Mouse (Mus musculus) forelimb bud, embryonic 11.5 days (tissue): ENCODE data around the gene Tdp2.
"Not testable (repeated sequence)": the region's sequence is repeated elsewhere in the genome, so short reads cannot be mapped to it uniquely, and the experiment has no call there.

Experiments used
- DNase-seq: peaks from one replicate; pipeline ENCODE4 v3.0.0-alpha.2; 2012; ENCODE audit warnings: low read depth, low spot score

The Tdp2 gene

DNA sequence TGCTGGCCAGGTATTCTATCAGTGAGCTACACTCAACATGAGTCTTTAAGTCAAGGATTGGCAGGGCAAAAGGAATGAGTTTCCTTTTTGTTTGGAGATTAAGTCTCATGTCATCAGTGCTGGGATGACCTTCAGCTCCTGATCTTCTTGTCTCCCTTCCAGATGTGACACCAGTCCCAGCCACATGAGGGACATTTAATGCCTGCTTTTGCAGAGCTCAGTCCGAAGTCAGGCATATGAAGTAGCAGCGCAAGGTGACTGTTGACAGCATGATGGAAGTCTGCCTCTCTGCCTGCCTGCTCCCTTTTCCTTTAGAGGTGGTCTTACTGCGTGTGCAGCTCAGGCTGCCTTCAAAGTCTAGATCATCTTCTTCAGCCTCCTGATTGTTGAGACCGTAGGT lies 6.8 kb upstream of the Tdp2 start:
- no peak for DNase-seq

DNA sequence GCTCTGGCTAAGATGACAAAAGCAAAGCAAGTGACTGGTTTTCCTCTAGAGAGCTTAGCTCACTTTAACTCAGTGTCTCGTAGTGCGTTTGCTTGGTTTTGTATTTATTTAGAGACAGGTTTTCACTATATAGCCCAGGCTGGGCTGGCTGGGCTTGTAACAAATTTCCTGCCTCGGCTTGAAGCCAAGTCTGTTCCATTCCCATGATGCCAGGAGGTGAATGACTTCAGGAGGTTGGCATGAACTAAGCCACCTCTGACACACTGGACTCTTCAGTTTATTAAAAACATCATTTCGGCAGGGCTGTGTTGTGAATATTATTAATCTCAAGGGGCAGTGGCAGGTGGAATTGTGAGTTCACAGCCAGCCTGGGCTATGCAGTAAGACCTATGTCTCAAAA lies 5.9 kb upstream of the Tdp2 start:
- DNase-seq: no peak

DNA sequence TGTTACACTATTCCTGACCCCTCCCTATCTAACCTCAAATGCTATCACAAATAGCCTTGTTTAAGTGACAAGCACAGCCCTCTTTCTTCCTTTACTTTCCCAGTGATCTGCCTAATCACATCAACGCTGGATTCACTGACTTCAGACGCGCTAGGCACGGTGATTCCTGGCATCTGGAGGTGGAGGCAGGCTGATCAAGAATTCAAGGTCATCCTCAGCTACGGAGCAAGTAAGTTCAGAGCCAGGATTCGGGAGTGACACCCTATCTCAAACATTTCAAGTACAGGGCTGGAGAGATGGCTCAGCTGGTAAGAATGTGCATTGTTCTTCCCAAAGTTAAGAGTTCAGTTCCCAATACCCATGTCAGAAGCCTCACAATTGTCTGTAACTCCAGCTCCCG lies 5.4 kb upstream of the Tdp2 start:
- no peak for DNase-seq

DNA sequence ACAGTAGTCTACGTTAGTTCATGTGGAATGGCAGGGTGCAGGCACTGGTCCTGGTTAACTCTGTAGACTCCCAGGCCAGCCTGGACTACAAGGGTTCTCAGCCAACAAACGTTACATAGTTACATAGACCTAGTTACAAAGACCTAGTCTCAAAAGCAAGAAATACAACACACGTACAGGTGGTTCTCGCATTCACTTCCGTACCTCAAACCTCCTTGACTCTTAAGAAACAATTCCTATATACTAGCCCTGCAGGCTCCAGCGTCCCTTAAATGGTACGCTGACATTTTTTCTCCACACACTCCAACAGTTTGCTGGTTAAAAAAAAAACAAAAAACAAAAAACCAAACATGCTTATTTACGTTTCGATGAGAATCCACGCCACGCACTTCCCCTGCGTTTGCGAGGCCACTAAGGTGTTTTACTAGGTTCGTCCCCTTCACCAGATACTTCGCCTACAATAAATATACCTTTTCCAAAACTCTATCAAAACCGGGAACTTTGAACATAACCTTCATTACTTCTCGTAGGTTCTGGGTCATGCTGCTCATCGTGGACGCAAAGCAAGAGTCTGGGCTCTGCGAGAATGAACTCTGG lies 625 bp upstream of the Tdp2 start:
- no peak for DNase-seq

DNA sequence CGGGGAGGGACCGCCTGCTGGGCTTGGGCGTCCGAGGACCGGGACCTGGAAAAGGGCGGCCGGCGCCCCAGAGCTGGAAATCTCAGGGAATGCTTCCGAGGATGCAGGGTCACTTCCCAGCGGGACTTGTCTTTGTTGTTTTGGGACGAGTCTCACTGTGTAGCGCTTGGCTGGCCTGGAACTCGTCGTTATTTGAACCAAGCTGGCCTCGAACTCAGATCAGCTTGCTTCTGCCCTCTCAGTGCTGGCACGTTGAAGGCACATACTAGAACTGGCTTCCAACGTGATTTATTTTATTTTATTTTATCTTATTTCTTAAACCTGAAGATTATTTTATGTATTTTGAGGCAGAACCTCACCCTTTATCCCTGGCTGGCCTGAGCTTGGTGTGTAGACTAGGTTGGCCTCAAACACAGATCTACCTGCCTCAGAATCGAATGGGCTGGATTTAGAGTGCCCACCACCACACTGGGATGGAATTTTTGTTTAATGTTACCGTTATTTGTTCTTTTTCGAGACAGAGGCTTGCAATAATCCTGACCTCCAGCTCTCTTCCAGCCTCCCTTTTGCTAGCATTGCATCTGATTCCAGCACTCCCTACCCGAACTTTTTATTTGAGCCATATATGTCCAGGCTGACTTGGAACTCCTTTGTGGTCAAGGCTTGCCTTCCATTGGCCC lies 792 bp downstream of the Tdp2 start:
- DNase-seq: no peak

DNA sequence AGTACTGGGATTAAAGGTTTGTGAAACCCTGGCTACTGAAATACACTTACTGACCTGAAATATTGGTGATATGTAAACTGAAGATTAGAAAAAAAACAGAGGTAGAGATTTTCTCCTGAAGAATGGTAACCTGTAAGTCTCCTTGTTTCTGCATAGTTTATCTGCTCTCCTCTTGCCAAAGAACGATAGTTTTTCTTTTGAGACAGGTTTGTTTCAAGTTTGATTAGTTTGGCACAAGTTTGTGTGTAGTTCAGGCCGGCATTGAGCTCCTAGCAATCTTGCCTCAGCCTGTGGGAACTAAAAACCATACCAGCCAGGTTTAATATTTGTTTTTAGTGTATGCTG lies 1.3 kb downstream of the Tdp2 start:
- no peak for DNase-seq

DNA sequence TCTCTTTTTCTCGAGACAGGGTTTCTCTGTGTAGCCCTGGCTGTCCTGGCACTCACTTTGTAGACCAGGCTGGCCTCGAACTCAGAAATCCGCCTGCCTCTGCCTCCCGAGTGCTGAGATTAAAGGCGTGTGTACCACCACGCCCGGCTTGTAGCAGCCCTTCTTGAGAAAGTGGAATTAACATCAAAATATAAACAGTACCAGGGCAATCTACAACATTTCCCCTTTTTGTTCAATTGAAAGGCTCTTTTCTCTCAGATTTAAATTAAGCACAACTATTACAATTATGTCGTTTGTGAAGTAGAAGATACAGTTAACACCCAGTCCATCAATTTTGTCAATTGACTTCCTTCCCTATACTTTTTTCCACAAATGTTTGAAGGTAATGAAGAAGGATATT lies 6.3 kb downstream of the Tdp2 start:
- not testable (repeated sequence) for DNase-seq

DNA sequence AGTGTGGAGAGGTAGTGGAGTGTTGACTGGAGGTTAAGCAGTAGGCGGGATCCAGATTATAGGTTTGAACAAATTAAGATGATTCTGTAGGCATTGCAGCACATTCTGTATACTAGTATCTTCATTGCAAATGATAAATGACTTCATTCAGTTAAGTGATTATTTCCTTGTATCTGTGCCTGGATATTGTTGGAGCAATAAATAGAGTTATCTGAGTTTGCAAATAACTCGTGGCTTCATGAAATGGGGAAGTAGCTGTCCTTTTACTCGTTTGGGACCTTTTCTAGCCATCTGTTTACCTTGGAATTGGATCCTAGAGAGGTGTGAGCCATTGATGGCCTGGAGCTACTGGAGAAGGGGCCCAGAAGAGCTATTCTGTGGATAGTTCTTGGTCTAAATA lies 8.4 kb downstream of the Tdp2 start:
- no peak for DNase-seq

DNA sequence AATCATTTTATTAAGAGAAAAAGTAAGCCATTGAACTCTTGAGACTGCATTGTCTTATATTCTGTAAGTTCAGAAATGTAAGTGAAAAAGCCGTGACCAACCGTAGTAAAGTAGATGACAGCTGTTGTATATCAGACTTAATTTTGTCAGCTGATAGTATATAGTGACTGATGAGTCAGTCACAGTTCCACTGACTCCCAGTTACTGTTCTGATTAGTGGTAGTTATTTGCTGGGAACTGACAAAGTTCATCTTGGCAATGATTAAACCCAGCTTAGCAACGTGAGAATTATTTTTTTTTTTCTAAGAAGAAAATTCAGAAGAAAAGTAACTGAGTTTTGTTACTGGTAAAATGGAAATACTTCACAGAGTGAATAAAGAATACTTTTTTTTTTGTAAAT lies 10.2 kb downstream of the Tdp2 start:
- no peak for DNase-seq

DNA sequence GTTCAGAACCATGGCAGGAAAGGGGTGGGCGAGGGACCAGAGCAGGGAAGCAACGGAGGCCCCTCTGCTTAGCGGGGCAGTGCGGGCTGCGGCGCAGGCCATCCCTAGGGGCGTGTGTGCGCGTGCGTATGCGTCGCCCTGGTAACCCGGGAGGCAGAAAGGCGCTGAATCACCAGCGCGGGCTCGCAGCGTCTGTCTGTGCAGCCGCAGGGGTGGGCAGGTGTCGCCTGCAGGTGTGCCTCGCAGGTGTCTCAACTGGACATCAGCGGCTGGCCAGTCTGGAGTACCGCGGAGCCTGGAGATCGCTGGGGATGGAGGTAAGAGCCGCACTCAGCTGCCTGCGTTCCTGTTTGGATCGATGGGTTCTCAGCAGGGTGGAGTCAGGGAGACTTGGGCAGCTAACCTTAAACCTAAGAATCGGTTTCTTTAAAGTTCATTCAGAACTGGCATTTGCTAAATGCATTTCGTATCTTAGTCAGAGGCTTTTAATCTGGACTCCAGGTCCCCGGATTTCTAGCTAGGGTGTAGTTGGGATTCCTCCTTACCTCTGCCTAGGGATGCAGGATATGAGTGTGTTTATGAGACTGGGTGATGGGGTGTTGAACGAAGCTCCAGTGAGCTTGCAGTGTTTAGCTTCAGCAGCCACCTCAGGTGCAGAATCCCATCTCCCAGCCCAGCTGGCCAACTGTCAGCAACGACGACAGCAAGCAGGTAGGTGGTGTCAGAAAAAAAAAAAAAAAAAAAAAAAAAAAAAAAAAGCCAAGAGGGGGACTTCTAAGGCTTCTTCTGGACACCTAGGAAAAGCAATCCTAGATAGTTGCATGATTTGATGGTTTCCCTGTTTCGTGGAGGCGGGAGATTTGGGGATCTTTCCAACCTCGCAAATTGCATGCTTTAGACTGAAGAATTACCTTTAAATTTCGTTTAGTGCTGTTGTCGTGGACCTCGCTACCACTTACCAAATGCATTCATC lies 13.8 kb downstream of the Tdp2 start, which contains the start of gene D130043K22Rik:
Gene D130043K22Rik, plus strand, starts transcription at position 153 of the 973 bp plus-strand sequence.
- DNase-seq: no peak

DNA sequence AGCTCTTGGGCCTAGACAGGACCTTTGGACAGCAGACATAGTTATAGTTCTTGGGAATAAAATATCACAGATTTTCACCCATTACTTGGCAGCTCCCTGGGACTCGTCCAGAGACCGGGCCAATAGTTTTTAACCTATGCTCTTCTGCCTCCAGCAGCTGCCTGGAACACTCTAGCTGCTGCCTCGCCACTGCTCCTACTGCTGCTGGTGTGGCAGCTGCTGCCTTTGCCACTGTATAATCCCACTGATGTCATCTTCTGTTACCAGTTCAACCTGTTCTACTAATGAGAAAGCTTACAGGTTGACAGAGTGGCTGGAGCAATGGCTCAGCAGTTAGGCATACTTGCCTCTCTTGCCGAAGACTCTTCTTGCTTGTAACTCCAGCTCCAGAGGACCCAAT lies 17.8 kb downstream of the Tdp2 start:
- no peak for DNase-seq

DNA sequence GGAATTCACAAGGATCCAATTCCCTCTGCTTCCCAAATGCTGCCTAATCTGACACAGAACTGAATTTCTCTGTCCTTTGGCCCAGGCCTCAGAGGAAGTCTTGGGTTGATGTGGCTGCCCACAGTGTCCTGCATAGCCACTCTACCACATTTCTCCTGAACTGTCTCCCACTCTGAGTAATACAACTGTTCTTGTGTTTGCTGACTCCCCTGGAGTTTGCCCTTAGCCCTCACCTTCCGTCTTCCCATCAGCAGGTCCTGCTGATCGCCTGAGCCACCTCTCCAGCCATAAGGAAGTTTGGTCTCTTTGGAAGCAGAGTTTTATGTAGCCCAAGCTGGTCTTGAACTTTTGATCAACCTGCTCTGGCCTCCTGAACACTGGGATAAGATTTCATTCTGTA lies 20.5 kb downstream of the Tdp2 start:
- DNase-seq: no peak

DNA sequence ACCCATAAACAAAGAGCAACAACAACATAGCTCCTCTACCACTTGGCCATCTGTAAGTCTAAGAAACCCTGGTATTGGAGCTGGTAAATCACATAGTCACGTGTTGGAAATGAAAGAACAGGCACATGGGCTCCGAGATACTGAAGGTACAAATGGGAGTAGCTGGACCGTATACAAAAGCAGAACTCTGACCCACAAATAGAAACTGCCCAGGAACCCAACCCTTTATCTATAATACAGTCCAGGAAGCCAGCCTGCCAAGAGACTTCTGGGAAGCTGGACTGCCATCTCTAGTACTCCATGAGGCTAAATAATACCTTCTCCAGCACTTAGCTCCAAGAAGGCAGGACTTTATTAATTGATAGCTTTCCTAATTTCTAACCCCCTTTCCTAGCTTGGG lies 21.1 kb downstream of the Tdp2 start:
- no peak for DNase-seq

DNA sequence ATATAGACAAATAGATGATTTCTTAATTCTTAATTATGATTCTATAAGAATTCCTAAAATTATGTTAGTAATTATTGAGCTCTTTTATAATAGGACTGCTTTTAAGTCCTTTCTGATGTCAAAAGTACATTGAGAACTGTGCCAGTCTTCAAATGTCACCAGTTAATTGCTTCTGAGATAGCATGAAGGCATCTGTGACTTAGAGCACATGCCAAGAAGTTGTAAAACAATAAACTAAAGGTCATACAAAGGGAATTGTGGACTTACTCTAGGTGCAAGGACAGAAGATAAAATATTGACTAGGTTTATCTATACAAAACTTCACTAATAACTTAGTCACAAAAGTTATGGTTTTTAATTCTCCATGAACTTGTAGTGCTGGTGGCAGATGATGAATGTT lies 27.6 kb downstream of the Tdp2 start:
- DNase-seq: no peak

DNA sequence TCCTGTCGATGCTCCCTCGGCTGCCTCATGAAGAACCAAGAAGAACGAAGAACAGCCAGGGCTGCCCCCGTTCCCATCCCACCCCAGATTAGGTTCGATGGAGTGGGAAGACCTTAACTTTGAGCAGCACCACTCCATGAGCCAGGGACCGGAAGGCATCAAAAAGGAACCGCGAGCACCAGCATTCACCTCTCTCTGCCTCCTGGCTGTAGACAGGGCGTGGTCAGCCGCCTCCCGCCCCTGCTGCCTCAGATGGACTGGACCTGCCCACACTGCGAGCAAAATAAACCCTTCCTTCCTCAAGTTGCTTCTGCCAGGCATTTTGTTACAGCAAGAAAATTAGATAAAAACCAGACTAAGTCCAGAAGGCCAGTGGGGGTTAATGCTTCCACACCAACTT lies 29.6 kb downstream of the Tdp2 start:
- no peak for DNase-seq

DNA sequence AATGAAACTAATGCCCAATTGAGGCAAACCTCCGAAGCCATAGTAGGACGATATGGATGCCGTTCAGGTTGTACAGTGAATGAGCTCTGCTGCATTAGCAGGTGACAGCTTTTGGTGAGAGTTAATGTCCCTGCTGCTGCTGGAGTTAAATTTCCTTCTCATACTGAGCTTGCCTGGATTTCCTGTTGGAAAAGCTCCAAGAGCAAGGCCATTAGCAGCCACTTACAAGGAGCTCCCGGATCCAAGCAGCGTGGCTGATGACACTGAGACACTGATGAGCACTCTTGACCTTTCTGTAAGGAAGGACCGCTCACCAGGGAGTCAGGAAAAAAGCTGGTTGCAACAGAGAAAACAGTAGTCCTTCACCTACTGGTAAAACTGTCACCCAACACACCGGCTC lies 30.5 kb downstream of the Tdp2 start:
- no peak for DNase-seq

DNA sequence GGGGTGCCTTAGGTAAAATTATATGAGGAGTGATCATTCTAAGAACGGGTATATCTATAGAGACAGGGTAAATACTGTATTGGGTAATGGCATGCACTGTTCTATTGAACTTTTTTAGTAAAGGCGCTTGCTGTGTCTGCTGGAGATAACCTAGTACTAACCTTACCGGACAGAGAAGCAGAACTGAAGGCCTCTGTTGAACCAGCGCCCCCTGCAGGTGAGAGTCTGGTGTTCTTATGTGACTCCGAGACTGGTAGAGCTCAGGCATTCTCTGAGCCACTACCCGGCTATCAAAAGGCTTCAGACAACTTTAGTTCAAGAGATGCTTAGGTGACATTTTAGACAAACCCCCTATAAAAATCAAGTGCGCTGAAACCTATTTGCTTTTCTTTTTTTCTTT lies 31.0 kb downstream of the Tdp2 start:
- no peak for DNase-seq

DNA sequence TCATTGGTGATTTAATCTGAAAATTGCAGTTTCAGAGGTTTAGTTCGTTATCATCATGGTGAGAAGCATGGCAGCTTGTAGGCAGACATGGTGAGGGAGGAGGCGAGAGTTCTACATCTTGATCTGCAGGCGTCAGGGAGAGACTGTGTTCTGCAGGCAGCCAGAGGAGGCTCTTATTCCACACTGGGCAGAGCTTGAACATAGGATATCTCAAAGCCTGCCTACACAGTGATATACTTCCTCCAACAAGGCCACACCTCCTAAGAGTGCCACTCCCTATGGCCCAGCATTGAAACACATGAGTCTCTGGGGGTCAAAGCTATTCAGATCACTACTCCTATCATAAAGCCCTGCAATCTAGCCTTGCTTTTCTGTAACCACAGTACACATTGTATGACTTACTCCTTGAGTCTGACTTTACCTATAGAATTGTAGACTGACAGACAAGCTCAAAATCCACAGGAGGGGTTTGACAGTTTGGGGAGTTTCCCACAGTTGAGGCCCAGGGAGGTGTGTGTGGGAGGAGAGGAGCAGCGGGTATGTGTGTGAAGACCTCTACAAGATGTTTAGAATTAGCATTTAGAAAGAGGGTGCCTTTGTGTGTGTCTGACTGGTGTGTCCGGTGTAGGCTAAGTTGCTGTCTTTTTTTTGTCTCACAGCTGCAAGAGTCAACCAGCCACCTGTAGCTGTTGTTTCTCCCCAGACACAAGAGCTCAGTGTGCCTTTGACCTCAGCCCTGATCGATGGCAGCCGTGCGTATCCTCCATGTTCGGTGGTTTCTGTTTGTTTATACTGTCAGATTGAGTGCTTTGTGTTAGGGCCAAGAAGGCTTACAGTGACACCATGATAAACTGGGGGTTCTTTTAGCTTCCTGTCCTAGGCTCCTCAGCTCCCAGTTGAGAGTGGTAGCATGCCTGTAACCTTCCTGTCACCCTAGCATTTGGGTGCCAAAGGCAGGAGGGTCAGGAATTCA lies 35.2 kb downstream of the Tdp2 start:
- no peak for DNase-seq

DNA sequence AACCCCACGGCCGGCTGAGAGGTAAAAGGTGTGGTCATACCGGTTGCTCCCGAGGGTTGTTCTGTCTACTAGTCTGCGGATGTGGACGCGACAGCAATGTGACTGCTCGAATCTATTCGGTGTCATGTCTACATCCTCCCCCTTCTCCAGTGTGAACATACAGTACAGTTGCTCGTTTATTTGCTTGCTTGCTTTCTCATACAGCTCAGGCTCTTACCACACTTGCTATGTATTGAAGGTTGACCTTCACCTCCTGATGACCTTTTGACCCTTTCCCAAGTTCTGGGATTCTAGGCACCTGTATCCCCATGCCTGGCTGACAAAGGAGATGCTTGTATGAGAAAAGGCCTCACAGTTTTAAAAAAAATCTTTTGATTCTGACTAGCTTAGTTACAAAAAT lies 36.3 kb downstream of the Tdp2 start:
- DNase-seq: no peak

DNA sequence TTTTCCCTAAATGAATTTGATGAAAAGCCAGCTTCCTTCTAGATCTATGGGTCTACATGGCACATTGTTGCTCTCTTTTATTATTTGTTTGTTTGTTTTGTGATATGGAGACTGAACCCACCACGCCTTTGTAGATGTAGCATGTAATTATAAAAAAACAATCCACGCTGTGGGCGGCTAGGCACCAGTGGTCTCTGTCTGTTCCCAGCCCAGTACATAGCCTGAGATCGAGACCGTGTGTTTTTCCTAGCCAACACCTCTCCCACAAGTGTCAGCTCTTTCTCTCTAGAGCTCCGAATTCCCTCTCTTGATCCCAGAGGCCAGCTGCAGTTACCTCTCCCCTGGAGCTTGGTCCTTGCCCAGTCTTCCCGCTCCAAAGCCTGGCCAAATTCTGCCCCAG lies 36.8 kb downstream of the Tdp2 start:
- DNase-seq: no peak

DNA sequence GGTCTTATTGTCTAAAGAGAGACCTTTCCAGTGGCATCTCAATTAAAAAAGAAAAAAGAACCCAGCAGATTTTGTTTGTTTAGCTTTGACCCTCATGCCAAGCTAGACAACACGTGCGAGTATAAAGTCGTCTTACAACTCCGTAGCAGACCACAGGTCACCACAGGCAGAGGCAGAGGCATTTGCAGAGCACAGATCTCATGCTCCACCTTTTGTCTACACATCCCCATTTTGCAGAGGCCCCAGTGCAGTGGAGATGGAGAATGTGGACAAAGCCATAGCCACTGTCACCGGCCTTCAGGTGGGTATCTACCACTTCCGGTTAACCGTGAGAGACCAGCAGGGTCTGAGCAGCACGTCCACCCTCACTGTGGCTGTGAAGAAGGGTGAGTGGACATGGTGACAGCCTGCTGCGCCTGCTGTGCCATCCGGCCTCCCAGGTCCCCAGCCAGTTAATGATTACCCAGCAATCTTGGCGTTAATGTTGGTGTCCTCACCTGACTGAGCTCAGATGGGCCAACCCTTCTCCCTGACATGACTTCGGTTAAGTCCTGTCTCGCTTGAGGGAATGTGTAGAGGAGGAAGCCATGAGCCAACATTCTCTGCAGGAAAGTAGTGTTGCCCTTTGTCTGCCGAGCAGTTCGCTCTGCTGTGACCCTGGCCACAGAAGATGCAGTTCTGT lies 48.0 kb downstream of the Tdp2 start:
- no peak for DNase-seq
